Mouse (Mus musculus): ENCODE data around the gene Cib1. TPM values are rescaled to one million over a fixed set of nuclear protein-coding genes. Genes with fewer than 3 reads are reported as not detected.

Gene Cib1
- polyA plus RNA-seq, 1 experiment from 2014 or later: 53.7 TPM

DNA sequence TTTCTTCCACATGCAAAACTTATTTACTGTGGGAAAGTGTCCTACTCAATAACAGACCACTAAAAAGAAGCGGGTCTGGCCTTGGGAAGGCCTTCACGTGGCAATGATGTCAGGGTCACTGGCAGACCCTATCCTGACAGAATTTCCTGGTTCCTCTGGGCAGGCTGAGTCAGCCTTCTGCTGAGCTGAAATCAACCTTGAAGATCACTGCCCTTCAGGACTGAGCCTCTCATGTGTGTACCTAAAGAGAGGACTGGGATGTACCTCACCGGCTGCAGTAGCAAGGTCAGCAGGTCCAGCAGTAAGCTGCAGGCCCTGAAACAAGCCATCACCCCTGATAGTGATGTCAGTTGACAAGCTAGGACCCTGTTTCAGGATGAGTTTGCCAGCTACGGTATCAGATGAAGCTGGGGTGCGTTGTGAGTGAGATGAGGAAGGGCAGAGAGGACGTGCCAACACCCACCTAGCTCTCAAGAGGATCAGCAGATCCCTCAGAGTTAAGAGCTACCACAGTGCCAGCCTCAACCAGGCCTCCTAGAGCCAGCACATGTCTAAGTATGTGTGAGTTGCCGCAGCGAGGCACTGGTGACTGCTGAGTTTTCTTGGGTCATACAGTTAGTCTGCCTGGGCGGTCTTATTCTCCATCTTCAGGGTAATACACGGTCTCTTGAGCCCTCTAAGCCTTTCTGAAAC lies 54.4 kb downstream of the Cib1 start:
- Histone ChIP-seq H3K4me1 (ENCODE audit: control insufficient read depth, insufficient read depth, low read length) (no peaks in the 10 kb centered on the region), H3K9ac (replicated peaks; ENCODE audit: low read length) (no peak overlapping the region), H3K4me3 (ENCODE audit: low read depth, low read length) (no peak overlapping the region), H3K36me3 (replicated peaks; ENCODE audit: control insufficient read depth, insufficient read depth, low read depth, low read length) (no peaks in the 10 kb centered on the region), H3K9me3 (replicated peaks; ENCODE audit: control insufficient read depth, low read length) (no peaks in the 10 kb centered on the region), H3K27ac (replicated peaks; ENCODE audit: low read depth, low read length) (no peak overlapping the region), H3K27me3 (ENCODE audit: control insufficient read depth, insufficient read depth, low read length) (no peaks in the 10 kb centered on the region), H3K4me2 (ENCODE audit: low read depth, low read length) (no peak overlapping the region)
- ATAC-seq (replicated peaks; ENCODE audit: insufficient number of reproducible peaks, low FRiP score, low TSS enrichment, low read depth) (no peak), DNase-seq (ENCODE audit: low spot score) (no peak)
- 84% methylated on average over 10 of the region's 10 CpGs for WGBS

DNA sequence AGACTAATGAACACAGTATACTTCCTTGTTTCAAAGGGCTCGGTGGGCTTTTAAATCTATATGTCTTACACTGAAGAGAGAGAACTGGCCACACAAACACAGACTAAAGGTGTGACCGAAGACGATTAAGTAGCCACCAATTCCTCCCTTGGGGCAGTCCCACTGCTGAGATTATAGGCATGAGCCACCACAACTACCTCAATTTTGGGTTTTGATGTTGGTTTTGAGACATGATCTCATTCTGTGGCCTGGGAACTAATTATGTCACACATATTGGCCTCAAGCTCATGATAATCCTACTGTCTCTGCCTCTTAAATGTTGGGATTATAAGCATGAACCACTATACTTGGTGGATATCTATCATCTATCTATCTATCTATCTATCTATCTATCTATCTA lies 55.2 kb downstream of the Cib1 start:
- no peaks in the 10 kb centered on the region for H3K9me3 ChIP-seq (replicated peaks; ENCODE audit: control insufficient read depth, low read length)
- DNase-seq (ENCODE audit: low spot score): no peak
- no peak for ATAC-seq (replicated peaks; ENCODE audit: insufficient number of reproducible peaks, low FRiP score, low TSS enrichment, low read depth)
- H3K4me1 ChIP-seq (ENCODE audit: control insufficient read depth, insufficient read depth, low read length): no peaks in the 10 kb centered on the region
- WGBS: 91% methylated on average over 3 of the region's 3 CpGs
- no peaks in the 10 kb centered on the region for H3K27me3 ChIP-seq (ENCODE audit: control insufficient read depth, insufficient read depth, low read length)
- H3K9ac ChIP-seq (replicated peaks; ENCODE audit: low read length): no peak overlapping the region
- no peaks in the 10 kb centered on the region for H3K36me3 ChIP-seq (replicated peaks; ENCODE audit: control insufficient read depth, insufficient read depth, low read depth, low read length)
- H3K27ac ChIP-seq (replicated peaks; ENCODE audit: low read depth, low read length): no peak overlapping the region
- no peak overlapping the region for H3K4me2 ChIP-seq (ENCODE audit: low read depth, low read length)
- H3K4me3 ChIP-seq (ENCODE audit: low read depth, low read length): no peak overlapping the region

Other genes with a start within 250 kb of the Cib1 start
- gene Zfp710, start 208.0 kb downstream of the Cib1 start, polyA plus RNA-seq (2014; fragmentation: Nextera tagmentation; extraction: Ambion mirVana): 16.4 and 17.8 TPM in 2 replicates
- gene Idh2, start 117.4 kb downstream of the Cib1 start, polyA plus RNA-seq (2014; fragmentation: Nextera tagmentation; extraction: Ambion mirVana): 488 and 508 TPM in 2 replicates
- gene Sema4b, start 46.0 kb downstream of the Cib1 start, polyA plus RNA-seq (2014; fragmentation: Nextera tagmentation; extraction: Ambion mirVana): 6.9 and 7.7 TPM in 2 replicates
- 2.2 and 3.9 TPM in 2 replicates for gene Gdpgp1, start 52 bp upstream of the Cib1 start, polyA plus RNA-seq (2014; fragmentation: Nextera tagmentation; extraction: Ambion mirVana)
- gene Ttll13, start 13.6 kb upstream of the Cib1 start, polyA plus RNA-seq (2014; fragmentation: Nextera tagmentation; extraction: Ambion mirVana): 0.13 and 0.35 TPM in 2 replicates
- gene Ngrn, start 28.4 kb upstream of the Cib1 start, polyA plus RNA-seq (2014; fragmentation: Nextera tagmentation; extraction: Ambion mirVana): 50.2 and 53.4 TPM in 2 replicates
- 7.7 and 10.1 TPM in 2 replicates for gene Vps33b, start 36.8 kb upstream of the Cib1 start, polyA plus RNA-seq (2014; fragmentation: Nextera tagmentation; extraction: Ambion mirVana)
- gene Prc1, start 61.6 kb upstream of the Cib1 start, polyA plus RNA-seq (2014; fragmentation: Nextera tagmentation; extraction: Ambion mirVana): 154 and 172 TPM in 2 replicates
- gene Rccd1, start 91.6 kb upstream of the Cib1 start, polyA plus RNA-seq (2014; fragmentation: Nextera tagmentation; extraction: Ambion mirVana): 7.5 and 8.4 TPM in 2 replicates
- gene Unc45a, start 108.2 kb upstream of the Cib1 start, polyA plus RNA-seq (2014; fragmentation: Nextera tagmentation; extraction: Ambion mirVana): 26.5 and 31.1 TPM in 2 replicates
- gene Hddc3, start 110.3 kb upstream of the Cib1 start, polyA plus RNA-seq (2014; fragmentation: Nextera tagmentation; extraction: Ambion mirVana): 25.7 and 28.4 TPM in 2 replicates
- gene Man2a2, start 138.6 kb upstream of the Cib1 start, polyA plus RNA-seq (2014; fragmentation: Nextera tagmentation; extraction: Ambion mirVana): 6.6 and 9.3 TPM in 2 replicates
- gene Fes, start 155.1 kb upstream of the Cib1 start, polyA plus RNA-seq (2014; fragmentation: Nextera tagmentation; extraction: Ambion mirVana): 6.6 and 8.3 TPM in 2 replicates
- gene Furin, start 172.6 kb upstream of the Cib1 start, polyA plus RNA-seq (2014; fragmentation: Nextera tagmentation; extraction: Ambion mirVana): 5.2 and 6.0 TPM in 2 replicates

Data from embryonic facial prominence, embryonic 11.5 days (tissue).